In genomic region chr19:48463494-48463893, GRCm38 (mm10) we compare ENCODE assay signal across 14 mouse cellular contexts.
DNase-seq lines count a peak whose midpoint lies in the region; ATAC-seq and TF ChIP-seq lines count a peak whose summit lies in the region.
"Had no signal": no experiment of that assay in that cellular context is flagged by ENCODE, and none has a peak within 500 bp of the region (broad histone marks: within the 10 kb centered on the region; RNA-seq: fewer than 3 reads in every experiment).

No protein-coding gene starts in this region.

- no peak overlapping the region for H3K4me3 ChIP-seq in forebrain, embryonic 16.5 days (replicated peaks; ENCODE audit: low read length)
- no peak overlapping the region for H3K4me3 ChIP-seq in layer of hippocampus, adult 2 months
- no peak overlapping the region for H3K4me3 ChIP-seq in heart, embryonic 11.5 days (ENCODE audit: low read depth, low read length)
- H3K4me3 ChIP-seq: embryonic facial prominence, embryonic 15.5 days; heart, embryonic 15.5 days had no signal

- H3K27ac ChIP-seq in forebrain, embryonic 16.5 days (ENCODE audit: low read length), result no peak overlapping the region
- peak overlapping the region; percentile 48; the same call in 1 of the 2 replicates for H3K27ac ChIP-seq in layer of hippocampus, adult 2 months
- no peak overlapping the region for H3K27ac ChIP-seq in heart, embryonic 11.5 days (ENCODE audit: low read depth, low read length)
- H3K27ac ChIP-seq: embryonic facial prominence, embryonic 15.5 days; heart, embryonic 15.5 days had no signal

- no peak overlapping the region for H3K4me2 ChIP-seq in forebrain, embryonic 16.5 days (ENCODE audit: low read length)
- H3K4me2 ChIP-seq in heart, embryonic 11.5 days, result no peak overlapping the region
- H3K4me2 ChIP-seq: embryonic facial prominence, embryonic 15.5 days; heart, embryonic 15.5 days; midbrain, embryonic 11.5 days had no signal

- ATAC-seq in forebrain, embryonic 16.5 days, result peak; percentile 86
- no peak for ATAC-seq in heart, embryonic 11.5 days (replicated peaks; ENCODE audit: insufficient number of reproducible peaks, low FRiP score, low TSS enrichment)

- peak; percentile 21 to 47 for DNase-seq in left cerebral cortex, adult 18-20 months (ENCODE audit: low spot score in 2 of 2)
- DNase-seq in left cerebral cortex, adult 11 months (ENCODE audit: low spot score), result no peak
- DNase-seq in layer of hippocampus, adult 2 months (ENCODE audit: low spot score in 2 of 2), result peak; percentile 31 to 72
- DNase-seq in lung, postnatal 14 days, result peak; percentile 5
- DNase-seq in ovary, postnatal 36 days (ENCODE audit: low spot score), result no peak
- no peak for DNase-seq in liver
- DNase-seq: adrenal gland, postnatal 14 days; cerebellum, adult 9-10 months; thymus, postnatal 14 days had no signal

- peaks cover 16% of the 10 kb centered on the region for H3K4me1 ChIP-seq in forebrain, embryonic 16.5 days (replicated peaks; ENCODE audit: control insufficient read depth, insufficient read depth, low read length)
- H3K4me1 ChIP-seq in heart, embryonic 11.5 days (ENCODE audit: control insufficient read depth, insufficient read depth, low read length), result 0 out of 2 replicates have a peak, but pooled peaks cover 12% of the 10 kb centered on the region
- H3K4me1 ChIP-seq: embryonic facial prominence, embryonic 15.5 days had no signal

- no peak overlapping the region for H3K9ac ChIP-seq in forebrain, embryonic 16.5 days (replicated peaks; ENCODE audit: low read depth, low read length)
- no peak overlapping the region for H3K9ac ChIP-seq in heart, embryonic 11.5 days (ENCODE audit: low read depth, low read length)
- H3K9ac ChIP-seq: embryonic facial prominence, embryonic 15.5 days; heart, embryonic 15.5 days had no signal

- H3K36me3 ChIP-seq in forebrain, embryonic 16.5 days (ENCODE audit: control insufficient read depth, insufficient read depth), result no peaks in the 10 kb centered on the region
- H3K36me3 ChIP-seq in heart, embryonic 11.5 days (ENCODE audit: control insufficient read depth, insufficient read depth, low read length), result no peaks in the 10 kb centered on the region
- H3K36me3 ChIP-seq: embryonic facial prominence, embryonic 15.5 days; heart, embryonic 15.5 days had no signal

- 53% methylated on average over 3 of the region's 3 CpGs for WGBS in forebrain, embryonic 16.5 days
- WGBS in heart, embryonic 11.5 days (ENCODE audit: insufficient replicate concordance), result 84% methylated on average over 3 of the region's 3 CpGs

- no peaks in the 10 kb centered on the region for H3K9me3 ChIP-seq in forebrain, embryonic 16.5 days (ENCODE audit: control insufficient read depth, low read length)
- no peaks in the 10 kb centered on the region for H3K9me3 ChIP-seq in heart, embryonic 11.5 days (replicated peaks; ENCODE audit: control insufficient read depth, low read length)
- H3K9me3 ChIP-seq: embryonic facial prominence, embryonic 15.5 days; heart, embryonic 15.5 days had no signal

- TF ChIP-seq CTCF in layer of hippocampus, adult 2 months (conservative IDR thresholded peaks at IDR 0.05), result no peak

- no peaks in the 10 kb centered on the region for H3K27me3 ChIP-seq in forebrain, embryonic 16.5 days (replicated peaks; ENCODE audit: control insufficient read depth, insufficient read depth, low read length)
- H3K27me3 ChIP-seq in heart, embryonic 11.5 days (ENCODE audit: control insufficient read depth, insufficient read depth, low read length), result no peaks in the 10 kb centered on the region
- H3K27me3 ChIP-seq: embryonic facial prominence, embryonic 15.5 days; heart, embryonic 15.5 days had no signal

Comparison
In these comparisons a context has a peak if more than half of its experiments do, and no peak if none do; other contexts are left out.
1. DNase-seq: peak in left cerebral cortex, adult 18-20 months (2 of 2), layer of hippocampus, adult 2 months (2 of 2) and lung, postnatal 14 days (single experiment); none in left cerebral cortex, adult 11 months (single experiment), ovary, postnatal 36 days (single experiment) and liver (single experiment).